Mouse (Mus musculus): ENCODE measurements around the gene A630001G21Rik. TPM values are rescaled to one million over a fixed set of nuclear protein-coding genes. Genes with fewer than 3 reads are reported as not detected.

A630001G21Rik gene
- polyA plus RNA-seq, 1 experiment, result 0.35 TPM

DNA sequence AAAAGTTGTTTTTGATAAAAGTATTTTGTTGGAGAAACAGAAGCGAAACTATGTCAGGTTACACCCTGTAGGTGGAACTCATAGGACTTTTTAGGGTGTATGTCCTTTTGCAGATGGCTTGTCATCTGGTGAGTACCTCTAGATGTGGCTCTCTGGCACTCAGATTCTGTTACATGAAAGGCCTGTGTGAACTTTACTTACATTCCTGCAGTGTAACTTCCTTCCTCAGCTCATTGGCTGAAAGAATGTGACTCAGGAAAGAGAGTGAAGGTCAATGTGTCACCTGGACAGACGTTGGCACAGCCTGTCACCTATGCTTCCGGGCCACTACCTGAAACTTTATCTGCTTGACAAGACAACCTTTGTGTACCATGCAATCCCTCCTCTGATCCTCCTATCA, 33.9 kb downstream of the A630001G21Rik start:
- Histone ChIP-seq H3K27ac (ENCODE audit: control insufficient read depth, insufficient read depth, low read depth, low read length) (no peak overlapping the region), H3K4me1 (ENCODE audit: control insufficient read depth, insufficient read depth, low read length) (no peaks in the 10 kb centered on the region), H3K4me3 (ENCODE audit: control insufficient read depth, low read depth, low read length) (no peak overlapping the region), H3K27me3 (ENCODE audit: control insufficient read depth, insufficient read depth, low read length) (no peaks in the 10 kb centered on the region), H3K36me3 (ENCODE audit: control insufficient read depth, insufficient read depth, low read length) (no peaks in the 10 kb centered on the region)
- TF ChIP-seq POLR2A (IDR thresholded peaks at IDR 0.05; ENCODE audit: control insufficient read depth, low read depth, low read length) (no peak), CTCF (IDR thresholded peaks at IDR 0.05; ENCODE audit: control insufficient read depth, insufficient read depth, insufficient replicate concordance, low read depth, low read length) (no peak)

DNA sequence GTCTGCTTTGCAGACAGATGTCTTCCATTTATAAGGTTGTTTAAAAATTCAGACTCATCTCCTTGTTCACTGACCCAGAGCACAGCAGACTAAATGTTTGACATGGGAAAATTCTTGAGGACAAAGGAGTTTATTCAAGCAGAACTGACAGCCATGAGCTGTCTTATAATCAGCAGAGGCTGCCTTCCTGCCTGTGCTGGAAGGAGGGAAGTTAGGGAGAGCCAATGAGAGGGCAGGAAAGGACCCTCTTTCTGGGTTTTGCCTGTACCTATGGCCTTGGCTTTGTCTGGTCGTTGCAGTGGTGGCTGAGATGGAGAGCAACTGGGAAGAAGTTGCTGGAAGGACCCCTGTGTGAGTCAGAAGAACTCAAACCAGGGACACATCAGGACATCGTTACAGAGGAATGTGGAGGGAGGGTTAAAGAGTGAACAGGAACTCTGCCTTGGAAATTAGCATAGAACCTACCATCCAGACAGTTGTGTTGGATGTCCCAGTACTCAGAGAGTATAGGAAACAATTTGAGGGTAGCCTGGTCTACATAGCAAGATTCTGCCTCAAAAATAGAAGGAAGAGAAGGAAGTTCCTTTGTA, 35.4 kb downstream of the A630001G21Rik start:
- no peaks in the 10 kb centered on the region for H3K36me3 ChIP-seq (ENCODE audit: control insufficient read depth, insufficient read depth, low read length)
- no peak overlapping the region for H3K4me3 ChIP-seq (ENCODE audit: control insufficient read depth, low read depth, low read length)
- H3K27ac ChIP-seq (ENCODE audit: control insufficient read depth, insufficient read depth, low read depth, low read length), result no peak overlapping the region
- TF ChIP-seq CTCF (IDR thresholded peaks at IDR 0.05; ENCODE audit: control insufficient read depth, insufficient read depth, insufficient replicate concordance, low read depth, low read length) (no peak), POLR2A (IDR thresholded peaks at IDR 0.05; ENCODE audit: control insufficient read depth, low read depth, low read length) (no peak)
- no peaks in the 10 kb centered on the region for H3K27me3 ChIP-seq (ENCODE audit: control insufficient read depth, insufficient read depth, low read length)
- H3K4me1 ChIP-seq (ENCODE audit: control insufficient read depth, insufficient read depth, low read length), result no peaks in the 10 kb centered on the region

DNA sequence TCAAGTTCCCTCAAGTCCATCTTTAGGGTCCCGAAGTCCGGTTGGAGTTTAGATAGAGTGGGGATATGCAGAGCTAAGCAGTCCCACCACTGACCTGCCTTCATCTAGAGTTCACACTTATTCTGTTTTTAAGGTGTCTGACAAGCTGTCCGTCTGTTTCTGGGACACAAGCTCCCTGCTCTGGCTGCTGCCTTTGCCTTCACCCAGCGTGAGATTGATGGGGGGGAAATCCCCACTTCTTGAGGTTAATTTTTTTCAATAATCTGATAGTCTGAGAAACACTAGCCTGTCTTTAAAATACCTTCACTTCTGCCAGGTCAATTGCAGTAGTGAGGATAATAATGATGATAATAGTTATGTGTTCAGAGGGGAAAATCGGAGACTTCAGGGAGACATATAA, 36.1 kb downstream of the A630001G21Rik start:
- Histone ChIP-seq H3K27ac (ENCODE audit: control insufficient read depth, insufficient read depth, low read depth, low read length) (no peak overlapping the region), H3K27me3 (ENCODE audit: control insufficient read depth, insufficient read depth, low read length) (no peaks in the 10 kb centered on the region), H3K36me3 (ENCODE audit: control insufficient read depth, insufficient read depth, low read length) (no peaks in the 10 kb centered on the region), H3K4me3 (ENCODE audit: control insufficient read depth, low read depth, low read length) (no peak overlapping the region), H3K4me1 (ENCODE audit: control insufficient read depth, insufficient read depth, low read length) (no peaks in the 10 kb centered on the region)
- TF ChIP-seq CTCF (IDR thresholded peaks at IDR 0.05; ENCODE audit: control insufficient read depth, insufficient read depth, insufficient replicate concordance, low read depth, low read length), result no peak
- TF ChIP-seq POLR2A (IDR thresholded peaks at IDR 0.05; ENCODE audit: control insufficient read depth, low read depth, low read length), result no peak

DNA sequence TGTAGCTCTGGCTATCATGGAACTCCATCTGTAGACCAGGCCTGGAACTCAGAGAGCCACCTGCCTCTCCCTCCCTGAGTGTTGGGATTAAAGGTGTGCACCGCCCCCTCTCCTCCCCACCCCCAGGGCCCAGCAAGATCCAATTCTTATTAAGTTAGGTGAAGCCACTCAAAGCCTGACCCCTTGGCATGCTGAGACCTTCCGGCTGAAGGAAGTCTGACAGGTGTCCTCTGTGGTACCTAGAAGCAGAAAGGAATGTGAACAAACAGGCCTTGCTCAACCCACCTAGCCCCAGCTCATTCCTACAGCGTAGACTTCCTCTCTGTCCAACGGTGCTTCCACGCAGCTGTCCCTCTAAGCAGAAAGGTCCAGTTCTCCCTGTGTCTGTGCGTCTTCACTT, 37.5 kb downstream of the A630001G21Rik start:
- H3K4me1 ChIP-seq (ENCODE audit: control insufficient read depth, insufficient read depth, low read length), result 0 out of 2 replicates have a peak, but pooled peaks cover 2% of the 10 kb centered on the region
- TF ChIP-seq POLR2A (IDR thresholded peaks at IDR 0.05; ENCODE audit: control insufficient read depth, low read depth, low read length), result no peak
- no peak for TF ChIP-seq CTCF (IDR thresholded peaks at IDR 0.05; ENCODE audit: control insufficient read depth, insufficient read depth, insufficient replicate concordance, low read depth, low read length)
- H3K27ac ChIP-seq (ENCODE audit: control insufficient read depth, insufficient read depth, low read depth, low read length), result no peak overlapping the region
- H3K36me3 ChIP-seq (ENCODE audit: control insufficient read depth, insufficient read depth, low read length), result no peaks in the 10 kb centered on the region
- H3K4me3 ChIP-seq (ENCODE audit: control insufficient read depth, low read depth, low read length), result no peak overlapping the region
- H3K27me3 ChIP-seq (ENCODE audit: control insufficient read depth, insufficient read depth, low read length), result no peaks in the 10 kb centered on the region

DNA sequence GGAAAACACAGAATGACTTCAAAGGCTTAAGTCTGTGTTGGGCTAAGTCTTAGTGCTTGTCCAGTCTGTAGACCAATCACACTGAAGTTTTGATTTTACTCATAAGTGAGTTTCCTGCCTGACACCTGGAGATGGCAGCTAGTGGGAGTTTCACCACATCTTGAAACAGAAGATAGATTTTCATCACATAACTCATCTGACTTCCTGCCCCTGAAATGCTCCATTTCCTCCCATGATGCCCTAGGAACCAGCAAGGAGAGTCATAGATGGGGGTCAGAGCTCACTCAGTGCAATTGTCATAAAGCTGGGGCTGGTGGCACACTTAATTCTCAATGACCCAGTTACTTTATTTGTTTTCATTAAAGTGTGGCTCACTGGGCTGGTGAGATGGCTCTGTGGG, 38.6 kb downstream of the A630001G21Rik start:
- H3K36me3 ChIP-seq (ENCODE audit: control insufficient read depth, insufficient read depth, low read length), result no peaks in the 10 kb centered on the region
- H3K27me3 ChIP-seq (ENCODE audit: control insufficient read depth, insufficient read depth, low read length), result no peaks in the 10 kb centered on the region
- TF ChIP-seq CTCF (IDR thresholded peaks at IDR 0.05; ENCODE audit: control insufficient read depth, insufficient read depth, insufficient replicate concordance, low read depth, low read length) (no peak), POLR2A (IDR thresholded peaks at IDR 0.05; ENCODE audit: control insufficient read depth, low read depth, low read length) (no peak)
- H3K27ac ChIP-seq (ENCODE audit: control insufficient read depth, insufficient read depth, low read depth, low read length), result no peak overlapping the region
- no peak overlapping the region for H3K4me3 ChIP-seq (ENCODE audit: control insufficient read depth, low read depth, low read length)
- H3K4me1 ChIP-seq (ENCODE audit: control insufficient read depth, insufficient read depth, low read length), result peaks cover 4% of the 10 kb centered on the region; the same call in 1 of the 2 replicates

DNA sequence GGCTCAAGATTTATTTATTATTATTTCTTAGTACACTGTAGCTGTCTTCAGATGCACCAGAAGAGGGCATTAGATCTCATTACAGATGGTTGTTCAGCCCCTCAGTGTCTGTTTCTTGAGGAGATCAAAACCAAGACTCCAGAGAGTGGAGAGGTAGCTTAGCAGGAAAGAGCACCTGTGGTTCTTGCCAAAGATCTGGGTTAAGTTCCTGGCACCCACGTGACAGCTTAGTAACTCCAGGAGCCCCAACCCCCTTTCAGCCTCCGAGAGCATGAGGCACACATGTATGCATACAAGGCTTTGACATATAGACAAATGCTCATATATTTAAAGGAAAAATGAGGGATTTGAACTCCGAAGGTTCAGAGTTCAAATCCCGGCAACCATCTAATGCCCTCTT, 39.4 kb downstream of the A630001G21Rik start:
- H3K4me3 ChIP-seq (ENCODE audit: control insufficient read depth, low read depth, low read length), result no peak overlapping the region
- H3K4me1 ChIP-seq (ENCODE audit: control insufficient read depth, insufficient read depth, low read length), result peaks cover 4% of the 10 kb centered on the region; the same call in 1 of the 2 replicates
- no peaks in the 10 kb centered on the region for H3K27me3 ChIP-seq (ENCODE audit: control insufficient read depth, insufficient read depth, low read length)
- TF ChIP-seq POLR2A (IDR thresholded peaks at IDR 0.05; ENCODE audit: control insufficient read depth, low read depth, low read length), result no peak
- TF ChIP-seq CTCF (IDR thresholded peaks at IDR 0.05; ENCODE audit: control insufficient read depth, insufficient read depth, insufficient replicate concordance, low read depth, low read length), result no peak
- H3K36me3 ChIP-seq (ENCODE audit: control insufficient read depth, insufficient read depth, low read length), result no peaks in the 10 kb centered on the region
- no peak overlapping the region for H3K27ac ChIP-seq (ENCODE audit: control insufficient read depth, insufficient read depth, low read depth, low read length)

DNA sequence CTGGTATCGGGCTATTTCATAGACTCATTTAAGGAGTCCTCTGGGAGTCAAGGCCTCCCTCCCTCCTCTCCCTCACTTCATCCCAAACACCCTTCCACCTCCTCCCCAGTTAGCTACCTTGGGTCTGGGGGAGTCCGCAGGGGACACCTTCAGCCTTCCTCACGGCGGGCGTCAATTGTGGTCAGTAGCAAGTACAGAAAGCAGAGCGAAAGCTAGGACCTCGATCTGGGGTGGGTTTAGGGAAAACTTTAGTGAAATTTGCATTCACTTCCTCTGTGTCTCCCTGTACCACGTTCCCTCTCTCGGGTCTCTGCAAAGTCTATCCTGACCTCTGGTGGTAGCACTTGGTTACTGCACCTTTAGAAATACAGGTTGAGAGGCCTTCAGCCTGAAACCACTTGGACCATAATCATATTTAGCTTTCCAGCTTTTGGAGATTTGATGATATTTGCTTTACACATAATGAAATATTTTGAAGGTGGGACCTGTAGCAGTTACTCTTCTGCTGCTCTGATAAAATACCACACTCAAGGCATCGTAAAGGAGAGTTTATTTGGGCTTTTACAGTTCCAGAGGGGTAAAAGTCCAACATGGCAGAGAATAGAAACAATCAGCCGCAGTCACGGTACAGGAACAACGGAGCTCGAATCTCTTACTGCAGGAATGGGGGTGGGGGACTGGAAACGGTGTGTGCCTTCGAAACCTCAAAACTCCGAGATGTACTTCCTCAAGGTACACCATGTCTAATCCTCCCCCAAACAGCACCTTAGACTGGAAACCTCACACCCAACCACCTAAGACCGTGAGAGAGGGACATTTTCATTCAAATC, 41.9 kb downstream of the A630001G21Rik start:
- no peak for TF ChIP-seq POLR2A (IDR thresholded peaks at IDR 0.05; ENCODE audit: control insufficient read depth, low read depth, low read length)
- peak; percentile 50 for TF ChIP-seq CTCF (IDR thresholded peaks at IDR 0.05; ENCODE audit: control insufficient read depth, insufficient read depth, insufficient replicate concordance, low read depth, low read length)
- H3K36me3 ChIP-seq (ENCODE audit: control insufficient read depth, insufficient read depth, low read length), result no peaks in the 10 kb centered on the region
- no peak overlapping the region for H3K27ac ChIP-seq (ENCODE audit: control insufficient read depth, insufficient read depth, low read depth, low read length)
- no peaks in the 10 kb centered on the region for H3K27me3 ChIP-seq (ENCODE audit: control insufficient read depth, insufficient read depth, low read length)
- H3K4me1 ChIP-seq (ENCODE audit: control insufficient read depth, insufficient read depth, low read length), result peaks cover 5% of the 10 kb centered on the region
- peak overlapping the region; percentile 55 for H3K4me3 ChIP-seq (ENCODE audit: control insufficient read depth, low read depth, low read length)
